Mouse (Mus musculus): ENCODE data around the gene C1qtnf2. TPM values are rescaled to one million over a fixed set of nuclear protein-coding genes. Genes with fewer than 3 reads are reported as not detected.

Gene C1qtnf2
- total and polyA plus RNA-seq, 2 experiments from 2014 or later, result 15.0 to 22.4 TPM

GRCm38 (mm10) chr11:43531619-43532018 lies 57.5 kb downstream of the C1qtnf2 start:
- Histone ChIP-seq H3K27ac (ENCODE audit: low read depth, low read length) (no peak overlapping the region), H3K4me1 (ENCODE audit: insufficient read depth, low read length) (no peaks in the 10 kb centered on the region), H3K4me3 (ENCODE audit: low read depth, low read length) (no peak overlapping the region), H3K9me3 (ENCODE audit: low read length) (no peaks in the 10 kb centered on the region), H3K4me2 (ENCODE audit: low read depth, low read length, poor library complexity, severe bottlenecking) (no peak overlapping the region), H3K27me3 (ENCODE audit: insufficient read depth, low read length) (no peaks in the 10 kb centered on the region), H3K36me3 (ENCODE audit: insufficient read depth, low read length) (no peaks in the 10 kb centered on the region), H3K9ac (replicated peaks; ENCODE audit: low read length, poor library complexity, severe bottlenecking) (no peak overlapping the region)
- peak; percentile 64 for TF ChIP-seq CTCF (IDR thresholded peaks at IDR 0.05)
- DNase-seq (ENCODE audit: low spot score), result peak; percentile 40
- ATAC-seq (ENCODE audit: low FRiP score), result peak; percentile 57; the same call in 1 of the 2 replicates
- WGBS, result 44% methylated on average over 5 of the region's 5 CpGs

DNA sequence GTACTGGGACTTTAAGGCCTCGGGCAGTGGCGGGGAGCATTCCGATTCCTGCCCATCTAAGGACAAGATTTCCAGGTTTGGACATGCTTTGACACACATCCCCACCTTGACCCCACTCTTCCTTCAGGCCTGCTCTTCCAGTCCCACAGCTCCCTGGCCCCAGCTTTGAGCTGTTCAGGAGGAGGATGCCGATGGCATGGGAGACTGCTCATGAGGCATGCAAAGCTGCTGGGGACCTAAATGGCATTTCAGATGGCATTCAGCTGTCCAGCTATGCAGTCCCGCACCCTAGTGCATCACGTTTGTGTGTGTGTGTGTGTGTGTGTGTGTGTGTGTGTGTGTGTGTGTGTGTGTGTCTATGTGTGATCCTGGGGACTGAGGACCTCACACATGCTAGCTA lies 63.0 kb downstream of the C1qtnf2 start:
- Histone ChIP-seq H3K4me3 (ENCODE audit: low read depth, low read length) (no peak overlapping the region), H3K27ac (ENCODE audit: low read depth, low read length) (no peak overlapping the region), H3K36me3 (ENCODE audit: insufficient read depth, low read length) (no peaks in the 10 kb centered on the region), H3K9ac (replicated peaks; ENCODE audit: low read length, poor library complexity, severe bottlenecking) (no peak overlapping the region), H3K27me3 (ENCODE audit: insufficient read depth, low read length) (no peaks in the 10 kb centered on the region), H3K9me3 (ENCODE audit: low read length) (no peaks in the 10 kb centered on the region), H3K4me1 (ENCODE audit: insufficient read depth, low read length) (no peaks in the 10 kb centered on the region), H3K4me2 (ENCODE audit: low read depth, low read length, poor library complexity, severe bottlenecking) (no peak overlapping the region)
- 77% methylated on average over 6 of the region's 6 CpGs for WGBS
- TF ChIP-seq CTCF (IDR thresholded peaks at IDR 0.05), result no peak
- DNase-seq (ENCODE audit: low spot score) (no peak), ATAC-seq (ENCODE audit: low FRiP score) (no peak)

DNA sequence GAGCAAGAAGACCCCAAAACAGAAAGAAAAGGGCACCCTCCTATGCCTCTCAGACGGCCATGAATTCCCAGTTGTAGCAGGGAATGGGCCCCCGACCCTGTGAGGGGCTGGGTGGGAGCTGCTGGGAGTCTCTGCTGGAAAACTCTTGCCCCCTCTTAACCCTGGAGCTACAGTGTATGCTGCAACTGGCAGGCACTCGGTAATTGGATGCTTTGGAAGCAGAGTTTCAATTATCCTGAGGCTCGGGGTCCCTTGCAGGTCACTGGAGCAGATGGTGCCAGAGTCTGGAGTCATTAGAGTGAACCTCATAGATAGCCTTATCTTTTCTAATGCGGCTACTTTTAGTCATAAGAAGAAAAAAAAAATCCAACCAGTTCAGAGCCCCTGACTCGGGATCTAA lies 65.8 kb downstream of the C1qtnf2 start:
- WGBS, result 22% methylated on average over 6 of the region's 6 CpGs
- no peak for TF ChIP-seq CTCF (IDR thresholded peaks at IDR 0.05)
- no peak overlapping the region for H3K9ac ChIP-seq (replicated peaks; ENCODE audit: low read length, poor library complexity, severe bottlenecking)
- H3K9me3 ChIP-seq (ENCODE audit: low read length), result no peaks in the 10 kb centered on the region
- no peak overlapping the region for H3K4me2 ChIP-seq (ENCODE audit: low read depth, low read length, poor library complexity, severe bottlenecking)
- no peaks in the 10 kb centered on the region for H3K27me3 ChIP-seq (ENCODE audit: insufficient read depth, low read length)
- H3K4me1 ChIP-seq (ENCODE audit: insufficient read depth, low read length), result no peaks in the 10 kb centered on the region
- no peak overlapping the region for H3K4me3 ChIP-seq (ENCODE audit: low read depth, low read length)
- DNase-seq (ENCODE audit: low spot score), result no peak
- H3K27ac ChIP-seq (ENCODE audit: low read depth, low read length), result no peak overlapping the region
- no peaks in the 10 kb centered on the region for H3K36me3 ChIP-seq (ENCODE audit: insufficient read depth, low read length)
- ATAC-seq (ENCODE audit: low FRiP score), result no peak

Other genes with a start within 250 kb of the C1qtnf2 start
- 51.9 TPM in 2 replicates for gene Pttg1, start 48.0 kb upstream of the C1qtnf2 start, total RNA-seq (2014; rRNA removed)
- gene Pttg1, start 48.0 kb upstream of the C1qtnf2 start, polyA plus RNA-seq (2015; fragmentation: Nextera tagmentation; extraction: Ambion mirVana), result 74.3 and 79.3 TPM in 2 replicates
- gene Slu7, start 40.5 kb upstream of the C1qtnf2 start, total RNA-seq (2014; rRNA removed), result 16.5 and 21.3 TPM in 2 replicates
- 55.4 and 58.3 TPM in 2 replicates for gene Slu7, start 40.5 kb upstream of the C1qtnf2 start, polyA plus RNA-seq (2015; fragmentation: Nextera tagmentation; extraction: Ambion mirVana)
- gene Ccnjl, start 54.5 kb downstream of the C1qtnf2 start, total RNA-seq (2014; rRNA removed), result 2.2 and 4.4 TPM in 2 replicates
- gene Ccnjl, start 54.5 kb downstream of the C1qtnf2 start, polyA plus RNA-seq (2015; fragmentation: Nextera tagmentation; extraction: Ambion mirVana), result 3.1 and 3.2 TPM in 2 replicates
- 0.27 and 0.85 TPM in 2 replicates for gene 4933415A04Rik, start 112.8 kb downstream of the C1qtnf2 start, total RNA-seq (2014; rRNA removed)
- gene 4933415A04Rik, start 112.8 kb downstream of the C1qtnf2 start, polyA plus RNA-seq (2015; fragmentation: Nextera tagmentation; extraction: Ambion mirVana), result 1.6 and 2.3 TPM in 2 replicates
- not detected in 2 replicates for gene Fabp6, start 127.3 kb downstream of the C1qtnf2 start, total RNA-seq (2014; rRNA removed)
- gene Fabp6, start 127.3 kb downstream of the C1qtnf2 start, polyA plus RNA-seq (2015; fragmentation: Nextera tagmentation; extraction: Ambion mirVana), result not detected in 2 replicates
- 19.9 and 29.2 TPM in 2 replicates for gene Pwwp2a, start 207.7 kb downstream of the C1qtnf2 start, total RNA-seq (2014; rRNA removed)
- gene Pwwp2a, start 207.7 kb downstream of the C1qtnf2 start, polyA plus RNA-seq (2015; fragmentation: Nextera tagmentation; extraction: Ambion mirVana), result 16.9 and 18.8 TPM in 2 replicates